Mouse (Mus musculus) right cerebral cortex, adult 2 months (tissue): ENCODE results near the gene Pcbp4.
"Not testable (repeated sequence)": the region's sequence is repeated elsewhere in the genome, so short reads cannot be mapped to it uniquely, and the experiment has no call there.

ENCODE experiments used
- DNase-seq, 2 experiments: peaks; one replicate each; pipeline ENCODE4 v3.0.0; 2021 to 2022; ENCODE audit warnings: low spot score in 2 of 2

Pcbp4 gene

GRCm38 (mm10) chr9:106480541-106480940 is 27.4 kb downstream of the Pcbp4 start:
- no peak for DNase-seq

DNA sequence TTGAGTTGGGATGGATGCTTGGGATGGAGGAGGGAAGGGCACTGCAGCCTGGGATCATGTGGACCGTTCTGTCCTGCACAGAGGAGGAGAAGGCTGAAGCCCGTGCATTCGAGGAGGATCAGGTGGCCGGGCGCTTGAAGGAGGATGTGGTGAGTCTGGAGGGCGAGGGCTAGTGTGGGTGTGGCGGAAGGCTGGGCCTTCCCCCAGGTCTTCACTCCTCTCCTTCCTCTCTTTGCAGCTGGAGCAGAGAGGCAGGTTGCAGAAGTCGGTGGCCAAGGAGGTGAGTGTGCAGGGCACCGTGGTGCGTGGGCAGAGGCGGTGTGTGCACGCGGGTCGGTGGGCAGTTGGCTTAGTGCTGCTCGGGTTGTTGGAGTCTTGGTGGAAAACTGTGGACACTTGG is 28.0 kb downstream of the Pcbp4 start:
- DNase-seq: no peak

- DNase-seq: no peak
These were observed 28.6 kb downstream of the Pcbp4 start for GRCm38 (mm10) chr9:106481676-106482075.

DNA sequence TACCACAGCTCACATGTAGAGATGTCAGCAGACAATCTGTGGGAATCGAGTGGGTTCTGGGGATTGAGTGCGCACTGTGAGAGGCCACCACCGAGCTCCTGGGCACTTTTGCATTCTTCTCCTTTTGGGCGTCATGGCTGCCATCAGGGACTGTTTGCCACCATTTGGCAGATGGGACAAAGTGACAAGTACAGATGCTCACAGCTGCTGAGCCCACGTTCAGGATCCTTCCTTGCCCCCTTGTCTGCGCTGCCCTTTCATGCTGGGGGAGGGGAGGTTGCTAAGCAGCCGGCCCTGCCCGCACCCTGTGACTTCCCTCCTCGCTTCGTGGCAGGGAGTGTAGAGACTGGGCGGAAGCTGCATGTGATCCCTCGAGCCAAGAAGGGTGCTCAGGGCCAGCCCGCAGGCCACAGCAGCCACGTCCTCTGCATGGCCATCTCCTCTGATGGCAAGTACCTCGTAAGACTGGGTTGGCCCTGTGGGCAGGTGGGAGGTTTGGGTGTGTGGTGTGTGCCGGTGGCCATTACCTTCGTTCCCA is 29.6 kb downstream of the Pcbp4 start:
- DNase-seq: no peak

GRCm38 (mm10) chr9:106483136-106483535 is 30.0 kb downstream of the Pcbp4 start:
- no peak for DNase-seq

DNA sequence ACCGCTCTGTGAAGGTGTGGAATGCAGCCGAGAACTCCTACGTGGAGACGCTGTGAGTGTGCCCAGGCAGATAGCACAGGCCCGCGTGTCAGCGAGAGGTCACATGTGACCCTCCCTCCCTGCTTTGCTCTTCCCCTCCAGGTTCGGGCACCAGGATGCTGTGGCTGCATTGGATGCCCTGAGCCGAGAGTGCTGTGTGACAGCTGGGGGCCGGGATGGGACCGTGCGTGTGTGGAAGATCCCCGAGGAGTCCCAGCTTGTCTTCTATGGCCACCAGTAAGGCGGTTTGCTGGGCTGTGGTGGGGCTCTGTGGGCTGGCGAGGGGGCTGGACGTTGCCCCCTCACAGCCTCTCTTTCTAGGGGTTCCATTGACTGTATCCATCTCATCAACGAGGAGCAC is 30.5 kb downstream of the Pcbp4 start:
- DNase-seq: no peak

- DNase-seq: no peak
These were observed 32.0 kb downstream of the Pcbp4 start for GRCm38 (mm10) chr9:106485076-106485475.

DNA sequence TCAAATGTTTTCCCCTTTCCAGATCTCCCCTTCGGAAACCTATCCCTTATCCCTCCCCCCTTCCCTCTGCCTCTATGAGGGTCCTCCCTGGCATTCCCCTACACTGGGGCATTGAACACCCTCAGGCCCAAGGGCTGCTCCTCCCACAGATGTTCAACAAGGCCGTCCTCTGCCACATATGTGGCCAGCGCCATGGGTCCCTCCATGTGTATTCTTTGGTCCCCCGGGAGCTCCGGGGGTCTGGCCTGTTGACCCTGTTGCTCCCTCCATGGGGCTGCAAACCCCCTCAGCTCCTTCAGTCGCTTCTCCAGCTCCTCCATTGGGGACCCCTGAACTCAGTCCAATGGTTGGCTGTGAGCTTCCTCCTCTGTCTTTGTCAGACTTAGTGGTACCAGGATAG is 34.5 kb downstream of the Pcbp4 start:
- not testable (repeated sequence) for DNase-seq

- DNase-seq: no peak
These were observed 46.6 kb downstream of the Pcbp4 start, which contains the start of gene Iqcf1 for GRCm38 (mm10) chr9:106499667-106500066. Gene Iqcf1 (plus strand): TSS chr9:106499967.

- DNase-seq: no peak
These were observed 48.8 kb downstream of the Pcbp4 start for GRCm38 (mm10) chr9:106501846-106502245.

DNA sequence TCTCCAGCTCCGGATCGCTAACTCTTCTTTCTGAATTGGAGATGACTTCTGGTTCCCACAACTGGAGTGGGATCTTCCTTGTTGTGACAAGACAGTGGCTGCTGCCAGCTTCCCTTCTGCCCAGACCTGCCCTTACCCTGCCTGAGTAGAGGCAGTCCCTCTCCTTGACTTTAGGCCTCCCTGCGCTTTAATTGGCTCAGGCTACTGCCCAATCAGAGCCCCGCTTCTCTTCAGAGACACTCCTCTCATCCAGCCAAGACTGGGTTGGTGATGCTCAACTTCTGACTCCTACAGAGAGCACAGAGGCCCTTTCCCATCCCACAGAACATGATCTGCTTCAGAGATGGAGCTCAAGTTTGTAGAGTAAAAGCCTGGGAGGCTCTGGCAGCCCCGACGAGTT is 51.2 kb downstream of the Pcbp4 start:
- no peak for DNase-seq

DNA sequence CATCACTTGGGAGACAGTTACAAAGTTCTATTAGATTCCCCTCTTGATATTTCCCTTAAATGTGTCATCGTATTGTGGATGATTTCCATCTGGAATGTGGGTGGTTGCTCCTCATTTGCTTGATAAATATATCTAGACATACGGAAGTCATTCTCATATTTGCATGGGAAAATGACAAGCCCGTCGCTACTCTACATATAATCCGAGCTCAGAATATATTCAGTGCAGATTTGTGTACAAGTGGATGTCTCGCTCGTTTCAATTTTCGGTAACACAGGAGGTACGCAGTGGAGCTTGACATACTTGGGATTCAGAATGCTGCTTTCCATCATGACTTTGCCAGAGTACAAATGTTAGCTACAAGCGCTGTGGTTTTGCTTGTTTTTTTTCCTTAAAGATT is 56.3 kb downstream of the Pcbp4 start:
- peak in 1 of 2 experiments; percentile 19 for DNase-seq

GRCm38 (mm10) chr9:106512729-106513450 is 59.8 kb downstream of the Pcbp4 start:
- peak; percentile 10 to 15 for DNase-seq

- DNase-seq: no peak
These were observed 60.5 kb downstream of the Pcbp4 start for GRCm38 (mm10) chr9:106513566-106513965.
